Mouse (Mus musculus) MEL (cell line): ENCODE measurements at regions not wholly inside any gene's neighbourhood (a gene's known extent, or its start where the extent isn't known, plus 50 kb on each side); places are given as distances from the start of the nearest gene placed in this dataset.

Source experiments
- CTCF ChIP-seq, 3 experiments: IDR thresholded peaks in 2 of 3; conservative IDR thresholded peaks in 1 of 3; 2 replicates each; pipeline ENCODE4 v1.5.1; 2011 to 2012; ENCODE audit warnings: low read length in 3 of 3, low read depth in 2 of 3, mild to moderate bottlenecking in 2 of 3, improper control_type of control experiment in 1 of 3, inconsistent platforms in 1 of 3, mixed read lengths in 1 of 3, moderate library complexity in 1 of 3; ENCODE audit not compliant: control insufficient read depth in 1 of 3, insufficient read depth in 1 of 3, poor library complexity in 1 of 3, severe bottlenecking in 1 of 3
- E2F4 ChIP-seq: IDR thresholded peaks from 2 replicates; pipeline ENCODE4 v1.6.1; 2011; ENCODE audit warnings: low read depth, low read length, improper control_type of control experiment, borderline replicate concordance
- EP300 ChIP-seq, 2 experiments: IDR thresholded peaks; 2 replicates each; pipeline ENCODE4 v1.6.1; 2011; ENCODE audit warnings: improper control_type of control experiment in 2 of 2, low read length in 2 of 2, low read depth in 1 of 2, mild to moderate bottlenecking in 1 of 2
- GABPA ChIP-seq: IDR thresholded peaks from 2 replicates; pipeline ENCODE4 v1.6.1; 2012; ENCODE audit warnings: low read depth, mild to moderate bottlenecking, inconsistent platforms, low read length, improper control_type of control experiment, moderate library complexity
- GATA1 ChIP-seq: IDR thresholded peaks from 2 replicates; pipeline ENCODE4 v1.6.1; 2011; ENCODE audit warnings: low read depth, low read length, improper control_type of control experiment
- MAX ChIP-seq: IDR thresholded peaks from 2 replicates; pipeline ENCODE4 v1.6.1; 2011; ENCODE audit warnings: low read length, improper control_type of control experiment
- POLR2A ChIP-seq, 2 experiments: IDR thresholded peaks; 2 replicates each; pipeline ENCODE4 v1.6.1; 2011 to 2012; ENCODE audit warnings: low read length in 2 of 2, mild to moderate bottlenecking in 2 of 2, control low read depth in 1 of 2, improper control_type of control experiment in 1 of 2, low read depth in 1 of 2, moderate library complexity in 1 of 2; ENCODE audit not compliant: control insufficient read depth in 1 of 2, insufficient read depth in 1 of 2, poor library complexity in 1 of 2
- POLR2AphosphoS2 ChIP-seq: IDR thresholded peaks from 2 replicates; pipeline ENCODE4 v1.6.1; 2011; ENCODE audit warnings: low read length, improper control_type of control experiment
- POLR2AphosphoS5 ChIP-seq: IDR thresholded peaks from 2 replicates; pipeline ENCODE4 v1.6.1; 2012; ENCODE audit warnings: low read depth, borderline replicate concordance, mild to moderate bottlenecking, inconsistent platforms, low read length, moderate library complexity, mixed read lengths
- TBP ChIP-seq: IDR thresholded peaks from 2 replicates; pipeline ENCODE4 v1.8.0; 2011; ENCODE audit warnings: low read depth, low read length, improper control_type of control experiment
- USF2 ChIP-seq, 2 experiments: IDR thresholded peaks; 2 replicates each; pipeline ENCODE4 v1.6.1; 2011 to 2012; ENCODE audit warnings: improper control_type of control experiment in 2 of 2, low read length in 2 of 2, borderline replicate concordance in 1 of 2, inconsistent platforms in 1 of 2, low read depth in 1 of 2, mild to moderate bottlenecking in 1 of 2; ENCODE audit not compliant: insufficient read depth in 1 of 2
- ZKSCAN1 ChIP-seq: IDR thresholded peaks from 2 replicates; pipeline ENCODE4 v1.6.1; 2012; ENCODE audit warnings: low read depth, mild to moderate bottlenecking, inconsistent platforms, low read length, improper control_type of control experiment, moderate library complexity
- ZNF384 ChIP-seq: IDR thresholded peaks from 2 replicates; pipeline ENCODE4 v1.6.1; 2012; ENCODE audit warnings: low read depth, mild to moderate bottlenecking, inconsistent platforms, low read length, improper control_type of control experiment

GRCm38 (mm10) chr14:109214848-109215247 is 300.9 kb upstream of the Slitrk1 start:
- no peak for TF ChIP-seq ZKSCAN1
- TF ChIP-seq CTCF (IDR thresholded peaks at IDR 0.05 in 2 of 3, conservative IDR thresholded peaks at IDR 0.05 in 1 of 3; ENCODE audit: control insufficient read depth in 1 of 3, insufficient read depth in 1 of 3, low read depth in 2 of 3, low read length in 3 of 3, poor library complexity in 1 of 3, severe bottlenecking in 1 of 3), result no peak
- TF ChIP-seq E2F4, result no peak
- no peak for TF ChIP-seq GATA1
- TF ChIP-seq USF2 (IDR thresholded peaks at IDR 0.05; ENCODE audit: borderline replicate concordance in 1 of 2, insufficient read depth in 1 of 2, low read depth in 1 of 2, low read length in 2 of 2), result no peak
- no peak for TF ChIP-seq TBP
- TF ChIP-seq GABPA, result no peak
- TF ChIP-seq POLR2A (IDR thresholded peaks at IDR 0.05; ENCODE audit: control insufficient read depth in 1 of 2, insufficient read depth in 1 of 2, low read depth in 1 of 2, low read length in 2 of 2, poor library complexity in 1 of 2), result no peak
- TF ChIP-seq EP300 (IDR thresholded peaks at IDR 0.05; ENCODE audit: low read depth in 1 of 2, low read length in 2 of 2), result no peak
- TF ChIP-seq POLR2AphosphoS2, result no peak
- TF ChIP-seq ZNF384, result no peak
- no peak for TF ChIP-seq POLR2AphosphoS5
- no peak for TF ChIP-seq MAX
